Mouse (Mus musculus): Measurements from ENCODE around the gene Arid3b.

The Arid3b gene

DNA sequence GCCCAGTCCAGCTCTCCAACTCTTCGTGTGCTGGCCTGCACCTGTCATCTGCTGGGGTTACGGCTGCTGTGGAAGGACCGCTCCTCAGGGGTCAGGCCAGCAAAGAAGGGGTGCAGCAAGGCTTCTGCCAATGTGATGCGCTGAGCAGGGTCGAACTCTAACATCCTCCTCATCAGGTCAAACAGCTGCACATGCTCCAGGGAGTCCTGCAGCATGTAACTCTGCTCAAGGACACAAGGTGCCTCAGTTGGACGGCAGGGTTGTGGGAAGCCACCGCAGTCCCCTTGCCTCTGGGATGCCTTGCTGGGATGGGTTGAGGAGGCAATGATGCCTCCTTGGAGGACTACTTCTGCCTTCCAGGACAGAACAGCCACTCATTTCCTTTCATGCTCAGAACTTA lies 85.7 kb downstream of the Arid3b start:
- no peak for DNase-seq (ENCODE audit: low read depth, low spot score)

DNA sequence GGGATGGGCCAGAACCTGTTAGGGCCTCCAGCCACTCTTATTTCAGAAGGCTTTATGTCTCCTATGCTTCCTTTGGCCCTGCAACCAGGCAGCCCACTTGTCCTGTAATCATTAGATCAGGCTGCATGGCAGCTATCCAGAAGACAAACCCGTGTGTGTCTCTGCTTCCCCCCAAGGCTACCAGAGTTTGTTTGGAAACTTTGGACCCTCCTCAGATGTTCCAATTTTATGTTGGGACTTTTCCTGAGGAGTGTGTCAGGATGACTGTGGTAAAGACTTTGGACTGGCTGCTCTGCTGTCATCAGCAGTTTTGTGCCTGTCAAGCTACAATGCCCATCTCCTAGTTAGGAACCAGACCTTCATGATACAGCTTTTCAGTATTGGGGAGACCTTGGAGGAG lies 87.8 kb downstream of the Arid3b start:
- no peak for DNase-seq (ENCODE audit: low read depth, low spot score)

DNA sequence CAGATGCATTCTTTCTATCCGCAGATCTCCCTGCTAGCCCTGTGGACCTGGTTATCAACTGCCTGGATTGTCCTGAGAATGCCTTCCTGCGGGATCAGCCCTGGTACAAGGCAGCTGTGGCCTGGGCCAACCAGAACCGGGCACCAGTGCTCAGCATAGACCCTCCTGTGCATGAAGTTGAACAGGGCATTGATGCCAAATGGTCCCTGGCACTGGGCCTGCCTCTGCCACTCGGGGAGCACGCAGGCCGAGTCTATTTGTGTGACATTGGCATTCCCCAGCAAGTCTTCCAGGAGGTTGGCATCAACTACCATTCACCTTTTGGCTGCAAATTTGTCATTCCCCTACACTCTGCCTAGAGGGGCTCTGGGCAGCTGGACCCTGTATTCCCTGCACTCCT lies 88.5 kb downstream of the Arid3b start:
- DNase-seq (ENCODE audit: low read depth, low spot score), result no peak

DNA sequence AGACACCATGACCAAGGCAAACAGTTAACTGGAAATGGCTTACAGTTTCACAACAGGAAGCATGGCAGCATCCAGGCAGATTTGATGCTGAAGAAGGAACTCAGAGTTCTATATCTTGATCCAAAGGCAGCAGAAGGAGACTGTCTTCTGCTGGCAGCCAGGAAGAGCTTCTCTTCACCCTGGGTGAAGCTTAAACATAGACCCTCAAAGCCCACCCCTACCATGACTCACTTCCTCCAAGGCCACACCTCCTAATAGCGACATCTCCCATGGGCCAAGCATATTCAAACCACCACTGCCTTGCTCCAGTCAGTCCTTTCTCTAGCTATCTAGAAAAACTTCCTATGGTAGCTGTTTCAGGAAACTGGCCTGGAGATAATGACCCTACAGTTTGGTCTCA lies 89.5 kb downstream of the Arid3b start:
- DNase-seq (ENCODE audit: low read depth, low spot score), result no peak

DNA sequence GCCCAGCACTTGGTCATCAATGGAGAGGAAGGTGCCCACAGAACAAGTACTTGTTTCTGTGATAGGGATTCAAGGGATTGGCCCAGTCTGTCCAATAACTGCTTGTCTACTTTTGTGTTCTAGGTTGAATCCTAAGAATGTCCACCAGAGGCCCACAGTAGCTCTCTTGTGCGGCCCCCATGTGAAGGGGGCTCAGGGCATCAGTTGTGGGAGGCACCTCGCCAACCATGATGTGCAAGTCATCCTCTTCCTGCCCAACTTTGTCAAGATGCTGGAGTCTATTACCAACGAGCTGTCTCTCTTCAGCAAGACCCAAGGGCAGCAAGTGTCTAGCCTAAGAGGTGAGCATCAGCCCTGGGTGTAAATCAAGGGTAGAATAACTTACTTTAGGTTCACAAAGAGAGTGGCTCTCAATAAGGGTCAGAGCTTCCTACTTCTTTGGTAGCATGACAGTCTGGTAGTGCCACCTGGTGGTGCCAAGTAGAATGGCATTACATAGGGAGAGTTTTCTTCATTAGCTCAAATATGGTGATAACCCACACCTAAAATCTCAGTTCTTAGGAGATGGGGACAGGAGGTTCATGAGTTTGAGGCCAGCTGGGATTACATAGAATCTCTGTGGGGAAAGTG lies 92.0 kb downstream of the Arid3b start:
- DNase-seq (ENCODE audit: low read depth, low spot score), result peak; percentile 68

Data from A20 (cell line).